Comparison of ENCODE assay signal across 21 mouse cellular contexts in the genomic region with DNA sequence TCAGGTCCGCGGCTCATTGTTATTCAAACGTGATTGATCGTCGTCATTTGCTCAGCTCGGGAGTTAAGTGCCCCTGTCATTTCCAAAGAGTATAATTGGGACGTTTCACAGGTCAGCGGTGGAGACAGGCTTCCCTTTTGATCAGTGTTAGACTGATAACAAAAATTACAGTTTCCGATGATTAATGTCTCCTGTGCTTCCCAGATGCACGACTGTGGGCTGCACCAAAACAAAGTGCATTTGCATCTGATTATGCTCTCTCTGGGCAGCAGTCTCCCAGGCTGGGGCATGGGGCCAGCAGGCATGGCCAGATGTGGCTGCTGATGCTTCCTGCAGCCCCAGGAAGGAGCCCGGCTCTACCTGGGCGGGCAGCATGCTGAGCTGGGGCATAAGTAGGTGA. TPM values are rescaled to one million over a fixed set of nuclear protein-coding genes. Genes with fewer than 3 reads are reported as not detected.
DNase-seq lines count a peak whose midpoint lies in the region; ATAC-seq and TF ChIP-seq lines count a peak whose summit lies in the region.
"Had no signal": no experiment of that assay in that cellular context is flagged by ENCODE, and none has a peak within 500 bp of the region (broad histone marks: within the 10 kb centered on the region; RNA-seq: fewer than 3 reads in every experiment).

No protein-coding gene starts in this region.

- ATAC-seq in forebrain, embryonic 14.5 days = no peak
- ATAC-seq in forebrain, postnatal 0 days = no peak
- ATAC-seq in hindbrain, embryonic 12.5 days (ENCODE audit: low FRiP score) = peak; percentile 75
- no peak for ATAC-seq in hindbrain, postnatal 0 days
- peak; percentile 28; the same call in 1 of the 2 replicates for ATAC-seq in neural tube, embryonic 13.5 days (ENCODE audit: low read depth)
- ATAC-seq: activated CD4-positive, CD25-positive, alpha-beta regulatory T cell, adult 4 months; intestine, embryonic 16.5 days; Patski had no signal

- no peak for TF ChIP-seq CTCF in forebrain, postnatal 0 days (IDR thresholded peaks at IDR 0.05; ENCODE audit: low read depth)
- TF ChIP-seq CTCF in hindbrain, postnatal 0 days (IDR thresholded peaks at IDR 0.05; ENCODE audit: low read depth) = no peak

- no peaks in the 10 kb centered on the region for H3K36me3 ChIP-seq in forebrain, embryonic 14.5 days (ENCODE audit: control insufficient read depth, insufficient read depth, low read length)
- 0 out of 2 replicates have a peak, but pooled peaks cover 4% of the 10 kb centered on the region for H3K36me3 ChIP-seq in forebrain, postnatal 0 days (ENCODE audit: insufficient read depth)
- no peaks in the 10 kb centered on the region for H3K36me3 ChIP-seq in hindbrain, embryonic 12.5 days
- peaks cover 5% of the 10 kb centered on the region; the same call in 1 of the 2 replicates for H3K36me3 ChIP-seq in hindbrain, postnatal 0 days (ENCODE audit: insufficient read depth, low read length)
- H3K36me3 ChIP-seq in neural tube, embryonic 13.5 days = peaks cover 15% of the 10 kb centered on the region; the same call in 1 of the 2 replicates

- no peak overlapping the region for H3K4me3 ChIP-seq in forebrain, embryonic 14.5 days (ENCODE audit: low read depth, low read length)
- H3K4me3 ChIP-seq in forebrain, postnatal 0 days (ENCODE audit: low read depth, low read length) = no peak overlapping the region
- H3K4me3 ChIP-seq in hindbrain, embryonic 12.5 days = no peak overlapping the region
- no peak overlapping the region for H3K4me3 ChIP-seq in hindbrain, postnatal 0 days (ENCODE audit: low read length)
- no peak overlapping the region for H3K4me3 ChIP-seq in neural tube, embryonic 13.5 days
- H3K4me3 ChIP-seq: heart, embryonic 13.5 days had no signal

- H3K27ac ChIP-seq in forebrain, embryonic 14.5 days (ENCODE audit: low read depth, low read length) = no peak overlapping the region
- H3K27ac ChIP-seq in forebrain, postnatal 0 days (ENCODE audit: low read depth, low read length) = no peak overlapping the region
- no peak overlapping the region for H3K27ac ChIP-seq in hindbrain, embryonic 12.5 days
- H3K27ac ChIP-seq in hindbrain, postnatal 0 days = no peak overlapping the region
- 0 out of 2 replicates have a peak overlapping the region, but pooled peaks have one; percentile 18 for H3K27ac ChIP-seq in neural tube, embryonic 13.5 days (replicated peaks)
- H3K27ac ChIP-seq: heart, embryonic 13.5 days had no signal

- H3K9me3 ChIP-seq in forebrain, embryonic 14.5 days (replicated peaks; ENCODE audit: control insufficient read depth, low read length) = no peaks in the 10 kb centered on the region
- no peaks in the 10 kb centered on the region for H3K9me3 ChIP-seq in forebrain, postnatal 0 days (ENCODE audit: low read length)
- no peaks in the 10 kb centered on the region for H3K9me3 ChIP-seq in hindbrain, embryonic 12.5 days (replicated peaks)
- no peaks in the 10 kb centered on the region for H3K9me3 ChIP-seq in hindbrain, postnatal 0 days (ENCODE audit: low read length)
- H3K9me3 ChIP-seq in neural tube, embryonic 13.5 days = no peaks in the 10 kb centered on the region
- H3K9me3 ChIP-seq: heart, embryonic 13.5 days had no signal

- DNase-seq in forebrain, embryonic 14.5 days (ENCODE audit: low spot score) = peak; percentile 28
- no peak for DNase-seq in forebrain, postnatal 0 days
- DNase-seq in hindbrain, postnatal 0 days (ENCODE audit: low spot score) = no peak
- DNase-seq in neural tube, embryonic 10.5 days (ENCODE audit: extremely low spot score, low spot score) = no peak
- DNase-seq: adrenal gland, postnatal 14 days; cerebellum, adult 18-20 months; cerebellum, postnatal 10 days; gastrocnemius, postnatal 36 days; heart, adult 11 months; heart, postnatal 36 days; kidney, adult 2 months had no signal

- H3K9ac ChIP-seq in forebrain, embryonic 14.5 days (ENCODE audit: low read length) = no peak overlapping the region
- H3K9ac ChIP-seq in forebrain, postnatal 0 days = no peak overlapping the region
- H3K9ac ChIP-seq in hindbrain, embryonic 12.5 days = no peak overlapping the region
- no peak overlapping the region for H3K9ac ChIP-seq in hindbrain, postnatal 0 days (replicated peaks; ENCODE audit: low read length)
- no peak overlapping the region for H3K9ac ChIP-seq in neural tube, embryonic 13.5 days
- H3K9ac ChIP-seq: heart, embryonic 13.5 days had no signal

- H3K4me1 ChIP-seq in forebrain, embryonic 14.5 days (ENCODE audit: control insufficient read depth, insufficient read depth, low read length) = no peaks in the 10 kb centered on the region
- H3K4me1 ChIP-seq in forebrain, postnatal 0 days (ENCODE audit: insufficient read depth) = no peaks in the 10 kb centered on the region
- H3K4me1 ChIP-seq in hindbrain, embryonic 12.5 days = peaks cover 9% of the 10 kb centered on the region
- H3K4me1 ChIP-seq in hindbrain, postnatal 0 days (ENCODE audit: insufficient read depth, low read length) = no peaks in the 10 kb centered on the region
- peaks cover 40% of the 10 kb centered on the region for H3K4me1 ChIP-seq in neural tube, embryonic 13.5 days (replicated peaks)

- no peak overlapping the region for H3K4me2 ChIP-seq in forebrain, embryonic 14.5 days (ENCODE audit: low read length)
- no peak overlapping the region for H3K4me2 ChIP-seq in forebrain, postnatal 0 days (ENCODE audit: low read depth)
- no peak overlapping the region for H3K4me2 ChIP-seq in hindbrain, embryonic 12.5 days (replicated peaks)
- H3K4me2 ChIP-seq in hindbrain, postnatal 0 days (ENCODE audit: low read depth, low read length) = no peak overlapping the region
- no peak overlapping the region for H3K4me2 ChIP-seq in neural tube, embryonic 13.5 days
- H3K4me2 ChIP-seq: heart, embryonic 13.5 days had no signal

- no peaks in the 10 kb centered on the region for H3K27me3 ChIP-seq in forebrain, embryonic 14.5 days (replicated peaks; ENCODE audit: control insufficient read depth, insufficient read depth, low read length)
- no peaks in the 10 kb centered on the region for H3K27me3 ChIP-seq in forebrain, postnatal 0 days (ENCODE audit: insufficient read depth, low read length)
- H3K27me3 ChIP-seq in hindbrain, embryonic 12.5 days = 0 out of 2 replicates have a peak, but pooled peaks cover 4% of the 10 kb centered on the region
- H3K27me3 ChIP-seq in hindbrain, postnatal 0 days (ENCODE audit: insufficient read depth, low read length) = no peaks in the 10 kb centered on the region
- H3K27me3 ChIP-seq in neural tube, embryonic 13.5 days = peaks cover 14% of the 10 kb centered on the region; the same call in 1 of the 2 replicates
- H3K27me3 ChIP-seq: CH12.LX; heart, embryonic 13.5 days; Patski had no signal

- WGBS in forebrain, embryonic 14.5 days = 38% methylated on average over 12 of the region's 12 CpGs
- 34% methylated on average over 12 of the region's 12 CpGs for WGBS in forebrain, postnatal 0 days
- WGBS in hindbrain, embryonic 12.5 days = 41% methylated on average over 12 of the region's 12 CpGs
- WGBS in hindbrain, postnatal 0 days = 39% methylated on average over 12 of the region's 12 CpGs
- WGBS in neural tube, embryonic 13.5 days = 38% methylated on average over 12 of the region's 12 CpGs

RNA-seq across cellular contexts. Expression of gene Uvssa, which starts 22.5 kb away (rescaled TPM):
- 4.7 and 5.5 TPM in 2 replicates for polyA plus RNA-seq in forebrain, embryonic 14.5 days (2014; fragmentation: Nextera tagmentation; extraction: Ambion mirVana)
- total RNA-seq in forebrain, postnatal 0 days (2014; rRNA removed) = 7.7 and 12.1 TPM in 2 replicates
- polyA plus RNA-seq in forebrain, postnatal 0 days (2015; fragmentation: Nextera tagmentation; extraction: Ambion mirVana) = 4.3 and 6.0 TPM in 2 replicates
- 10.3 and 10.4 TPM in 2 replicates for polyA plus RNA-seq in hindbrain, embryonic 12.5 days (2016; fragmentation: Nextera tagmentation; extraction: Ambion mirVana)
- total RNA-seq in hindbrain, postnatal 0 days (2014; rRNA removed) = 7.7 and 8.7 TPM in 2 replicates
- polyA plus RNA-seq in hindbrain, postnatal 0 days (2015; fragmentation: Nextera tagmentation; extraction: Ambion mirVana) = 8.1 and 8.5 TPM in 2 replicates
- 7.9 and 8.6 TPM in 2 replicates for polyA plus RNA-seq in neural tube, embryonic 13.5 days (2015; fragmentation: Nextera tagmentation; extraction: Ambion mirVana)

RNA-seq across cellular contexts. Expression of gene Nkx1-1, which starts 33.0 kb away (rescaled TPM):
- polyA plus RNA-seq in forebrain, embryonic 14.5 days (2014; fragmentation: Nextera tagmentation; extraction: Ambion mirVana) = not detected in 2 replicates
- not detected in 2 replicates for total RNA-seq in forebrain, postnatal 0 days (2014; rRNA removed)
- not detected in 2 replicates for polyA plus RNA-seq in forebrain, postnatal 0 days (2015; fragmentation: Nextera tagmentation; extraction: Ambion mirVana)
- polyA plus RNA-seq in hindbrain, embryonic 12.5 days (2016; fragmentation: Nextera tagmentation; extraction: Ambion mirVana) = 2.8 and 3.2 TPM in 2 replicates
- total RNA-seq in hindbrain, postnatal 0 days (2014; rRNA removed) = 6.5 and 7.8 TPM in 2 replicates
- 0.35 and 0.39 TPM in 2 replicates for polyA plus RNA-seq in hindbrain, postnatal 0 days (2015; fragmentation: Nextera tagmentation; extraction: Ambion mirVana)
- 0.38 and 0.50 TPM in 2 replicates for polyA plus RNA-seq in neural tube, embryonic 13.5 days (2015; fragmentation: Nextera tagmentation; extraction: Ambion mirVana)
- total RNA-seq: adrenal gland, adult 18-20 months; adrenal gland, postnatal 14 days; CH12.LX; gastrocnemius, adult 8-10 months; gastrocnemius, postnatal 36 days; heart, postnatal 36 days had no signal
- polyA plus RNA-seq: activated CD4-positive, CD25-positive, alpha-beta regulatory T cell, adult 4 months; heart, embryonic 13.5 days; heart, postnatal 0 days; intestine, embryonic 16.5 days; kidney, adult 2 months; Patski had no signal

Comparison
In these comparisons a context has a peak if more than half of its experiments do, and no peak if none do; other contexts are left out.
1. ATAC-seq: peak in hindbrain, embryonic 12.5 days (single experiment) and neural tube, embryonic 13.5 days (single experiment); none in forebrain, embryonic 14.5 days (single experiment), forebrain, postnatal 0 days (single experiment) and hindbrain, postnatal 0 days (single experiment).